Mouse (Mus musculus) intestine, embryonic 15.5 days (tissue): ENCODE results near the gene Zfyve1. TPM values are rescaled to one million over a fixed set of nuclear protein-coding genes. Genes with fewer than 3 reads are reported as not detected.
"Not testable (repeated sequence)": the region's sequence is repeated elsewhere in the genome, so short reads cannot be mapped to it uniquely, and the experiment has no call there.

Experiments used
- ATAC-seq: fragments of 200-750 bp; cut with Nextera tagmentation; 2 replicates; pipeline ENCODE4 v1.8.0; 2017; ENCODE audit warnings: moderate TSS enrichment, moderate library complexity
- H3K27ac ChIP-seq: fragments of 300-500 bp; sonication (generic); 2 replicates; pipeline ENCODE4 v1.5.1; 2015; ENCODE audit warnings: mild to moderate bottlenecking, inconsistent platforms
- H3K27me3 ChIP-seq: fragments of 300-500 bp; sonication (generic); replicated peaks from 2 replicates; pipeline ENCODE4 v1.6.1; 2015; ENCODE audit warnings: inconsistent platforms
- H3K36me3 ChIP-seq: fragments of 300-500 bp; sonication (generic); 2 replicates; pipeline ENCODE4 v1.6.1; 2015; ENCODE audit warnings: inconsistent platforms
- H3K4me1 ChIP-seq: fragments of 300-500 bp; sonication (generic); replicated peaks from 2 replicates; pipeline ENCODE4 v1.6.1; 2015; ENCODE audit warnings: inconsistent platforms
- H3K4me2 ChIP-seq: fragments of 300-500 bp; sonication (generic); replicated peaks from 2 replicates; pipeline ENCODE4 v1.6.1; 2015; ENCODE audit warnings: mild to moderate bottlenecking, inconsistent platforms
- H3K4me3 ChIP-seq: fragments of 300-500 bp; sonication (generic); replicated peaks from 2 replicates; pipeline ENCODE4 v1.5.1; 2015; ENCODE audit warnings: inconsistent platforms
- H3K9ac ChIP-seq: fragments of 300-500 bp; sonication (generic); 2 replicates; pipeline ENCODE4 v1.6.1; 2015; ENCODE audit warnings: inconsistent platforms
- H3K9me3 ChIP-seq: fragments of 300-500 bp; sonication (generic); 2 replicates; pipeline ENCODE4 v1.6.1; 2016; ENCODE audit warnings: inconsistent platforms
- WGBS: fragments of 180-500 bp; shearing (Covaris S2); methylation state at CpG from one replicate; pipeline ENCODE4 v1.1.7; 2015; 5-methylcytosine and 5-hydroxymethylcytosine counted together
- polyA plus RNA-seq: library from polyadenylated mRNA; unstranded; fragments of >200 nt; fragmentation: Nextera tagmentation; extraction: Ambion mirVana; gene quantifications from 2 replicates; pipeline ENCODE4 v1.2.1, GENCODE M21; 2015

Gene Zfyve1
- 11.3 and 11.7 TPM in 2 replicates for polyA plus RNA-seq

DNA sequence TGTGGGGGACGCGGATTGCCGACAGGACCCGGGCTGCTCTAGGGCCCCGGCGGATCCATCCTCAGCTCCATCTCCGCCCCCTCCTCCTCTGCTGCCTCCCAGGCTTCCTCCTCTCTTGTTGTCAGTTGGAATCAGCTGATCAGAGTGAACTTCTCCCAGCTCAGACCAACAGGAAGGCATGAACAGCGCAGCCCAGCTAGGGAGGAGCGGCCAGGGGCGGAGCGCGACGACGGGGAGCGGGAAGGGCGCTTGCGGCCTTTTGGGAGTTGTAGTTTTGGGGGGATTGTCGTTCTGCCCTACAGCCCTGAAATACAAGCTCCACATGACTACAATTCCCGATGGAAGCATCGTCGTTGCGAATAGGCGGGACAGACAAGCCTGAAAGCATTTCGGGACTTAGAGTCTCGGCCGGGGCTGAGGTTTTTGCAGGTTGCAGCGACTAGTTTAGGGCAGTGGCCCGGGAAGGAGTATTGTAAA lies at the start of gene Zfyve1:
Gene Zfyve1 (minus strand): TSS at position 198 of the 477 bp plus-strand sequence.
- Histone ChIP-seq H3K9me3 (no peaks in the 10 kb centered on the region), H3K27me3 (no peaks in the 10 kb centered on the region), H3K36me3 (peaks cover 9% of the 10 kb centered on the region; the same call in 1 of the 2 replicates), H3K4me2 (peak within 1 kb of the TSS; percentile 76), H3K4me3 (peak within 1 kb of the TSS; percentile 97), H3K9ac (peak within 1 kb of the TSS; percentile 94), H3K4me1 (no peaks in the 10 kb centered on the region; the same call in 1 of the 2 replicates), H3K27ac (peak within 1 kb of the TSS; percentile 89)
- ATAC-seq: peak; percentile 99
- WGBS: 0% methylated on average over 28 of the region's 28 CpGs

GRCm38 (mm10) chr12:83643116-83643515 lies 46.1 kb upstream of the Zfyve1 start:
- Histone ChIP-seq H3K4me2 (no peak overlapping the region), H3K36me3 (peaks cover 22% of the 10 kb centered on the region)

GRCm38 (mm10) chr12:83641233-83641632 lies 44.2 kb upstream of the Zfyve1 start:
- Histone ChIP-seq H3K4me1 (no peaks in the 10 kb centered on the region), H3K27ac (no peak overlapping the region), H3K9me3 (no peaks in the 10 kb centered on the region), H3K36me3 (peaks cover 25% of the 10 kb centered on the region), H3K27me3 (no peaks in the 10 kb centered on the region), H3K4me2 (no peak overlapping the region), H3K9ac (no peak overlapping the region), H3K4me3 (no peak overlapping the region)
- WGBS: 92% methylated on average over 2 of the region's 2 CpGs
- no peak for ATAC-seq

More at GRCm38 (mm10) chr12:83643116-83643515, 46.1 kb upstream of the Zfyve1 start:
- ATAC-seq: no peak
- H3K4me3 ChIP-seq: no peak overlapping the region
- no peaks in the 10 kb centered on the region for H3K9me3 ChIP-seq
- no peaks in the 10 kb centered on the region for H3K4me1 ChIP-seq
- H3K27me3 ChIP-seq: no peaks in the 10 kb centered on the region
- H3K9ac ChIP-seq: no peak overlapping the region
- no peak overlapping the region for H3K27ac ChIP-seq
- 91% methylated on average over 1 of the region's 1 CpGs for WGBS

GRCm38 (mm10) chr12:83633807-83634206 lies 36.8 kb upstream of the Zfyve1 start:
- WGBS: 35% methylated on average over 2 of the region's 2 CpGs
- peak overlapping the region; percentile 58 for H3K4me2 ChIP-seq

DNA sequence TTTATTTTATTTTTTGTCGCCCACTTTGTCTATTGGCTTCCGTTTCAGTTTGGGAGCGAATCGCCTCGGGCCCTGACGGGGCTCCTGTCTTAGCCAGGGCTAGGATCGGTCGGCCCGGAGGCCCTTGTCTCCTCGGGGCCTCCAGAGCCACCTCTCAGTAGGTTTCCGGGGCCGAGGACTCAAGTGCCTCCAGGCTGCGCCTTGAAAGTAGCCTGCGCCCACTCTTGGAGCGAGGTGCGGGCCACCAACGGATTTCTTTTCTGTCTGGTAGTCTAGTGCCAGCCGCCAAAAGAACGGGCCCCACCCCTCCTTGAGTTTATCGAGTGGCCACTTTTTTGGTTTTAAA lies 35.6 kb upstream of the Zfyve1 start:
- ATAC-seq: peak; percentile 64
- Histone ChIP-seq H3K4me2 (peak overlapping the region; percentile 58), H3K36me3 (peaks cover 10% of the 10 kb centered on the region), H3K27ac (peak overlapping the region; percentile 97), H3K9ac (peak overlapping the region; percentile 90), H3K9me3 (no peaks in the 10 kb centered on the region), H3K4me1 (no peaks in the 10 kb centered on the region), H3K27me3 (no peaks in the 10 kb centered on the region), H3K4me3 (peak overlapping the region; percentile 86)
- 0% methylated on average over 20 of the region's 20 CpGs for WGBS

More at GRCm38 (mm10) chr12:83633807-83634206, 36.8 kb upstream of the Zfyve1 start:
- Histone ChIP-seq H3K36me3 (peaks cover 10% of the 10 kb centered on the region), H3K4me1 (no peaks in the 10 kb centered on the region), H3K27ac (no peak overlapping the region), H3K4me3 (no peak overlapping the region), H3K9ac (no peak overlapping the region), H3K27me3 (no peaks in the 10 kb centered on the region), H3K9me3 (no peaks in the 10 kb centered on the region)
- ATAC-seq: no peak

GRCm38 (mm10) chr12:83631743-83632679 lies 35.0 kb upstream of the Zfyve1 start:
- Histone ChIP-seq H3K4me3 (peak overlapping the region; percentile 86), H3K27ac (peak overlapping the region; percentile 97), H3K4me2 (peak overlapping the region; percentile 58), H3K27me3 (no peaks in the 10 kb centered on the region), H3K9me3 (no peaks in the 10 kb centered on the region), H3K36me3 (peaks cover 3% of the 10 kb centered on the region; the same call in 1 of the 2 replicates), H3K9ac (peak overlapping the region; percentile 90), H3K4me1 (no peaks in the 10 kb centered on the region)
- ATAC-seq: peak; percentile 100
- WGBS: under 1% methylated on average over 56 of the region's 68 CpGs

DNA sequence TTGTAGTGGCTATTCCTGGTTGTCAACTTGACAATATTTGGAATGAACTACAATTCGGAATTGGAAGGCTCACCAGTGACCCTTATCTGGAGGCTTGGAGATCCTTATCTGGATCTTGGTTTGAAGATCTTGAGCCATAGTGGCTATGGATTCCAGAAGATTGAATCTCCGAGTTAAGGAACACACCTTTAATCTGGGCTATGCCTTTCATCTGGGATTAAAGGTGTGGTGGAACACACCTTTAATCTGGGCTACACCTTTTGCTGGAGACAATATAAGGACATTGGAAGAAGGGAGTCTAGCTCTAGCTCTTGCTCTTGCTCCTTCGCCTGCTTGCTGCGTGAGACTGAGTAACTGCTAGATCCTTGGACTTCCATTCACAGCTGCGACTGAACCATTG lies 33.9 kb upstream of the Zfyve1 start, which contains the start of gene Rbm25:
Gene Rbm25 (plus strand): TSS at position 301 of the 400 bp plus-strand sequence.
- Histone ChIP-seq H3K9ac (peak within 1 kb of the TSS; percentile 90), H3K27ac (peak within 1 kb of the TSS; percentile 97), H3K4me3 (peak within 1 kb of the TSS; percentile 86), H3K4me2 (peak within 1 kb of the TSS; percentile 57)
- H3K36me3 ChIP-seq, H3K4me1 ChIP-seq, H3K27me3 ChIP-seq, H3K9me3 ChIP-seq, ATAC-seq: not testable (repeated sequence)
- no CpG with 5 or more reads among the region's 5 CpGs for WGBS

- no peak for ATAC-seq
- 78% methylated on average over 1 of the region's 1 CpGs for WGBS
These were observed 27.3 kb upstream of the Zfyve1 start for GRCm38 (mm10) chr12:83624321-83624720.

GRCm38 (mm10) chr12:83622031-83622755 lies 25.2 kb upstream of the Zfyve1 start:
- Histone ChIP-seq H3K4me2 (no peak overlapping the region), H3K9me3 (no peaks in the 10 kb centered on the region), H3K27me3 (no peaks in the 10 kb centered on the region), H3K4me3 (no peak overlapping the region), H3K4me1 (no peaks in the 10 kb centered on the region), H3K27ac (no peak overlapping the region), H3K9ac (no peak overlapping the region), H3K36me3 (no peaks in the 10 kb centered on the region)
- 77% methylated on average over 6 of the region's 6 CpGs for WGBS
- no peak for ATAC-seq

More at GRCm38 (mm10) chr12:83624321-83624720, 27.3 kb upstream of the Zfyve1 start:
- H3K4me3 ChIP-seq: no peak overlapping the region
- no peaks in the 10 kb centered on the region for H3K9me3 ChIP-seq
- no peaks in the 10 kb centered on the region for H3K27me3 ChIP-seq
- H3K9ac ChIP-seq: no peak overlapping the region
- H3K4me1 ChIP-seq: no peaks in the 10 kb centered on the region
- H3K36me3 ChIP-seq: no peaks in the 10 kb centered on the region
- H3K27ac ChIP-seq: no peak overlapping the region
- no peak overlapping the region for H3K4me2 ChIP-seq

- H3K4me1 ChIP-seq, H3K9me3 ChIP-seq, ATAC-seq, H3K9ac ChIP-seq, H3K4me2 ChIP-seq, H3K36me3 ChIP-seq, H3K4me3 ChIP-seq, H3K27me3 ChIP-seq, H3K27ac ChIP-seq: not testable (repeated sequence)
- 63% methylated on average over 23 of the region's 23 CpGs for WGBS
These were observed 23.7 kb upstream of the Zfyve1 start for GRCm38 (mm10) chr12:83620694-83621093.

GRCm38 (mm10) chr12:83618981-83619380 lies 22.0 kb upstream of the Zfyve1 start:
- Histone ChIP-seq H3K27me3 (no peaks in the 10 kb centered on the region), H3K4me3 (no peak overlapping the region), H3K4me1 (no peaks in the 10 kb centered on the region), H3K4me2 (no peak overlapping the region), H3K27ac (no peak overlapping the region), H3K36me3 (no peaks in the 10 kb centered on the region), H3K9me3 (no peaks in the 10 kb centered on the region), H3K9ac (no peak overlapping the region)
- WGBS: 65% methylated on average over 2 of the region's 2 CpGs
- no peak for ATAC-seq

DNA sequence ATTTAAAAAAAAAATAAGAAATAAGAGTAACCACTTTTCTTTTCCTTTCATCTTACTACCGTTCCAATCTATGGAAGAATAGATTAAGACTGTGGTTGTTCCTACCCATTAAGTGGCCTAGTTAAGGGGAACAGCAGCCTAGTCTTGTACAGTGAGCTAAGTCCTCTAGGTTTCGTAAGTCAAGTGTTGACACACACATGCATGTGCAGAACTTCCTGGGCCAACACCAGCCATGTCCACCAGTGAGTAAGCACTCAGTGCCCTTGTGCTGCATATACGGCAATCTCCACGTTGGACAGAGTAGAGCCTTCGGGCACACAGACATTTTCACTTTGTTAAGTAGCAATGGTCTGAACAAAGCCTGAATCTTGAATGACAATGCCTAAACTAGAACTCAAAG lies 20.2 kb upstream of the Zfyve1 start:
- ATAC-seq: no peak
- Histone ChIP-seq H3K9me3 (no peaks in the 10 kb centered on the region), H3K27ac (no peak overlapping the region), H3K4me2 (no peak overlapping the region), H3K9ac (no peak overlapping the region), H3K36me3 (no peaks in the 10 kb centered on the region), H3K4me1 (no peaks in the 10 kb centered on the region), H3K4me3 (no peak overlapping the region), H3K27me3 (no peaks in the 10 kb centered on the region)
- WGBS: 92% methylated on average over 5 of the region's 5 CpGs
